Mouse (Mus musculus) ES-E14 (cell line): ENCODE results near the gene Hspa1l. TPM values are rescaled to one million over a fixed set of nuclear protein-coding genes. Genes with fewer than 3 reads are reported as not detected.
"Not testable (repeated sequence)": the region's sequence is repeated elsewhere in the genome, so short reads cannot be mapped to it uniquely, and the experiment has no call there.

Experiments
- DNase-seq: peaks from one replicate; pipeline ENCODE4 v3.0.0-alpha.2; 2013; ENCODE audit warnings: low read depth, low spot score
- H3K27ac ChIP-seq: 2 replicates; pipeline ENCODE4 v1.5.1; 2012; ENCODE audit warnings: low read depth, mild to moderate bottlenecking, low read length, moderate library complexity, mixed read lengths; ENCODE audit not compliant: poor library complexity, insufficient read depth, severe bottlenecking
- H3K36me3 ChIP-seq: 2 replicates; pipeline ENCODE4 v1.6.1; 2012; ENCODE audit warnings: mild to moderate bottlenecking, low read length, moderate library complexity, mixed read lengths; ENCODE audit not compliant: control insufficient read depth, poor library complexity, insufficient read depth, severe bottlenecking
- H3K4me1 ChIP-seq, 2 experiments: fragments of 150-350 bp in 1 of 2; sonication (generic) in 1 of 2; 2 replicates each; pipeline ENCODE4 v1.6.1; 2012; ENCODE audit warnings: low read length in 2 of 2, mild to moderate bottlenecking in 1 of 2, mixed read lengths in 1 of 2; ENCODE audit not compliant: control insufficient read depth in 2 of 2, insufficient read depth in 2 of 2, poor library complexity in 1 of 2
- H3K4me3 ChIP-seq, 2 experiments: fragments of 150-350 bp in 1 of 2; sonication (generic) in 1 of 2; 2 replicates each; pipeline ENCODE4 v1.5.1; 2012; ENCODE audit warnings: low read length in 2 of 2, low read depth in 1 of 2, mild to moderate bottlenecking in 1 of 2, mixed read lengths in 1 of 2; ENCODE audit not compliant: insufficient read depth in 1 of 2, poor library complexity in 1 of 2, severe bottlenecking in 1 of 2
- H3K9ac ChIP-seq: 2 replicates; pipeline ENCODE4 v1.6.1; 2012; ENCODE audit warnings: low read depth, mild to moderate bottlenecking, low read length, mixed read lengths; ENCODE audit not compliant: poor library complexity, insufficient read depth, severe bottlenecking
- H3K9me3 ChIP-seq: fragments of 150-350 bp; sonication (generic); 2 replicates; pipeline ENCODE4 v1.6.1; 2012; ENCODE audit warnings: low read depth, mild to moderate bottlenecking, low read length; ENCODE audit not compliant: control insufficient read depth, insufficient read depth
- CHD2 ChIP-seq: IDR thresholded peaks from 2 replicates; pipeline ENCODE4 v1.6.1; 2014; ENCODE audit warnings: mild to moderate bottlenecking, low read depth, low read length, inconsistent platforms
- HCFC1 ChIP-seq: IDR thresholded peaks from 2 replicates; pipeline ENCODE4 v1.6.1; 2012; ENCODE audit warnings: low read length, inconsistent platforms, borderline replicate concordance; ENCODE audit not compliant: insufficient read depth
- MAFK ChIP-seq: IDR thresholded peaks from 2 replicates; pipeline ENCODE4 v1.6.1; 2014; ENCODE audit warnings: mild to moderate bottlenecking, low read depth, low read length, inconsistent platforms; ENCODE audit not compliant: insufficient read depth
- ZC3H11A ChIP-seq: IDR thresholded peaks from 2 replicates; pipeline ENCODE4 v1.6.1; 2012; ENCODE audit warnings: low read depth, mild to moderate bottlenecking, inconsistent platforms, low read length, borderline replicate concordance
- ZNF384 ChIP-seq: IDR thresholded peaks from 2 replicates; pipeline ENCODE4 v1.6.1; 2012; ENCODE audit warnings: low read depth, low read length, inconsistent platforms
- in situ Hi-C, 2 experiments: fragments of 600-800 bp; cut with MboI; formaldehyde crosslinking; loops; one replicate each; pipeline ENCODE4 v1.15.1; 2025; ENCODE audit warnings: low sequenced_read_pairs in 2 of 2, inconsistent platforms in 1 of 2; ENCODE audit not compliant: unreplicated experiment in 2 of 2
- total RNA-seq: library from RNA; depleted of rRNA; stranded (reverse); fragments of 300-350 nt; gene quantifications from 2 replicates; pipeline ENCODE4 v1.2.3, GENCODE M21; 2012

Hspa1l gene
- total RNA-seq, 1 experiment: 0.45 TPM

DNA sequence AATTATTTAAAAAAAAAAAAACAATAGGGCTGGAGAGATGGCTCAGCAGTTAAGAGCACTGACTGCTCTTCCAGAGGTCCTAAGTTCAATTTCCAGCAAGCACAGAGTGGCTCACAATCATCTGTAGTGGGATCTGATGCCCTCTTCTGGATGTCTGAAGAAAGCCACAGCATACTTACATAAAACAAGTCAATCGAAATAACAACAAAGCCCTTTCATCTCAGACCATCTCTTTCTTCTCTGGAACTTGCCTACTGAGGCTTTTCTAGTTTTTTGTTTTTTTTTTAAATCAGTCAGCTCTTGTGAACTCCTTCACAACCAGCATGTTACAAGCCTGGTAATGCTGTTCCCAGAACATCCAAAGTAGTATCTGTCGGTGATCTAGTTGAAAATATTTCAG is 8.2 kb downstream of the Hspa1l start:
- H3K9ac ChIP-seq: peak overlapping the region; percentile 63; the same call in 1 of the 2 replicates
- DNase-seq: no peak

GRCm38 (mm10) chr17:34981690-34982180 is 9.2 kb downstream of the Hspa1l start, which contains the start of gene Lsm2:
Gene Lsm2, plus strand, starts transcription at chr17:34981862.
- in situ Hi-C loops: no loop called here
- Histone ChIP-seq H3K36me3 (peaks cover 18% of the 10 kb centered on the region), H3K27ac (peak within 1 kb of the TSS; percentile 92), H3K9me3 (no peaks in the 10 kb centered on the region), H3K9ac (peak within 1 kb of the TSS; percentile 95), H3K4me1 (peaks cover 0 to 6% of the 10 kb centered on the region in 2 experiments; a peak in 1 of 4 replicates), H3K4me3 (peak within 1 kb of the TSS; percentile 86 to 88)
- peak; percentile 80 for DNase-seq
- TF ChIP-seq CHD2 (no peak), HCFC1 (peak; percentile 75)

More for the DNA sequence above, 8.2 kb downstream of the Hspa1l start:
- Histone ChIP-seq H3K4me3 (peak overlapping the region; percentile 41 to 86; a peak in 3 of 4 replicates), H3K36me3 (peaks cover 11% of the 10 kb centered on the region), H3K4me1 (peaks cover 0 to 6% of the 10 kb centered on the region in 2 experiments; a peak in 1 of 4 replicates), H3K27ac (no peak overlapping the region), H3K9me3 (no peaks in the 10 kb centered on the region)
- TF ChIP-seq ZC3H11A (0 out of 2 replicates have a peak, but pooled peaks have one; percentile 2), ZNF384 (no peak), HCFC1 (no peak), MAFK (no peak), CHD2 (no peak)
- in situ Hi-C loops: no loop called here

DNA sequence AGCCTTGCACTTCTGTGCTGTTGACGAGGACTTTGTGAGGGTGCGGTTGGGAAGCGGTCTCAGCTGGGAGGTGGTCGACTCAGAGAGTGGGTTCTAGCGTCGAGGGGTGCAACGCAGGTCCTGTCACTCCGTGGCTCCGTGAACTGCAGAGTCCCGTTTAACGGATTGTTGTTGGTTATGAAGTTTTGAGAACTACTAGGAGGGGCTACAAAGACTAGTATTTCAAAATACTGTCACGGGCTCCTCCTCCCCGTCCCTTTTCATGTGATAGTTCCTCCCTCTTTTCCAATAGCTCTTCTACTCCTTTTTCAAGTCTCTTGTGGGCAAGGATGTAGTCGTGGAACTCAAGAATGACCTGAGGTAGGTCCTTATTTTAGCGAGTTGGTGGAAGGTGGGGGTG is 9.8 kb downstream of the Hspa1l start:
- no peaks in the 10 kb centered on the region for H3K9me3 ChIP-seq
- H3K27ac ChIP-seq: peak overlapping the region; percentile 92
- H3K4me3 ChIP-seq: peak overlapping the region; percentile 86 to 88
- peaks cover 0 to 6% of the 10 kb centered on the region in 2 experiments; a peak in 1 of 4 replicates for H3K4me1 ChIP-seq
- DNase-seq: no peak
- TF ChIP-seq MAFK: no peak
- no peak for TF ChIP-seq ZNF384
- no peak for TF ChIP-seq CHD2
- no peak for TF ChIP-seq HCFC1
- no peak for TF ChIP-seq ZC3H11A
- in situ Hi-C loops: no loop called here
- H3K36me3 ChIP-seq: peaks cover 18% of the 10 kb centered on the region
- H3K9ac ChIP-seq: peak overlapping the region; percentile 95

DNA sequence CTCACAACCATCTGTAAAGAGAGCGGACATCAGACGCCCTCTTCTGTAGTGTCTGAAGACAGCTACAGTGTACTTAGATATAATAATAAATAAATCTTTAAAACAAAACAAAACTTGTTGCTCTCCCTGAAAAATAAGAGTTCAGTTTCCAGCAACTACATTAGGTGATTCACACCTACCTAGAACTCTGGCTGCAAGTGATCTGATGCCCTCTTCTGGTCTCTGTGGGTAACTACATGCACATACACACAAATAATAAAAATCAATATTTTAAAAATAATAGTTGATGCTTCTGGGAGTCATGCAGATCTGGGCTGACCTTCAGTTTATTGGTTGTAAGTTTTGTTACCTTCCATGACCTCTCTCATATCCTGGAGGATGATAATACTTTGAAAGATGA is 11.7 kb downstream of the Hspa1l start:
- DNase-seq: no peak
- H3K27ac ChIP-seq: no peak overlapping the region
- no peaks in the 10 kb centered on the region for H3K9me3 ChIP-seq
- H3K4me1 ChIP-seq: 0 out of 4 replicates have a peak, but pooled peaks cover 0 to 2% of the 10 kb centered on the region in 2 experiments
- H3K9ac ChIP-seq: no peak overlapping the region
- H3K4me3 ChIP-seq: no peak overlapping the region
- H3K36me3 ChIP-seq: peaks cover 21% of the 10 kb centered on the region
- in situ Hi-C loops: no loop called here
- TF ChIP-seq ZNF384: no peak

- H3K4me1 ChIP-seq: peaks cover 4 to 11% of the 10 kb centered on the region in 2 experiments; a peak in 3 of 4 replicates
- peaks cover 10% of the 10 kb centered on the region for H3K36me3 ChIP-seq
- no peaks in the 10 kb centered on the region for H3K9me3 ChIP-seq
- H3K9ac ChIP-seq: no peak overlapping the region
- in situ Hi-C loops: no loop called here
- no peak overlapping the region for H3K4me3 ChIP-seq
- no peak for DNase-seq
- H3K27ac ChIP-seq: no peak overlapping the region
- no peak for TF ChIP-seq ZC3H11A
- TF ChIP-seq CHD2: no peak
- TF ChIP-seq ZNF384: no peak
- TF ChIP-seq HCFC1: no peak
- TF ChIP-seq MAFK: no peak
Observed at GRCm38 (mm10) chr17:34994751-34995150, 22.2 kb downstream of the Hspa1l start.

DNA sequence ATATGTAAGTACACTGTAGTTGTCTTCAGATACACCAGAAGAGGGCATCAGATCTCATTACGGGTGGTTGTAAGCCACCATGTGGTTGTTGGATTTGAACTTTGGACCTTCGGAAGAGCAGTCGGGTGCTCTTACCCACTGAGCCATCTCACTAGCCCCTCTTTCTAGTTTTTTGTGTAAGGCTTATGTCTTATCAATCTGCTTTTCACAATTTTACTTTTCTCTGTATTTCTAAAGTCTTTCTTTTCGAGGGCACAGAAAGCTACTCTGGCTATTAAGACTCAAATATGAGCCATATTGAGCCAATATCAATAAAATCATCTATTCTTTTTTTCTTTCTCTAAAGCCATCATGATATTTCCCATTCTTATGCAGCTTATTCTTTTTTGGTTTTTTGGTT is 22.7 kb downstream of the Hspa1l start:
- in situ Hi-C loops, H3K9ac ChIP-seq, H3K4me3 ChIP-seq, H3K36me3 ChIP-seq, DNase-seq, H3K9me3 ChIP-seq, H3K27ac ChIP-seq: not testable (repeated sequence)
- peaks cover 4 to 11% of the 10 kb centered on the region in 2 experiments; a peak in 3 of 4 replicates for H3K4me1 ChIP-seq

DNA sequence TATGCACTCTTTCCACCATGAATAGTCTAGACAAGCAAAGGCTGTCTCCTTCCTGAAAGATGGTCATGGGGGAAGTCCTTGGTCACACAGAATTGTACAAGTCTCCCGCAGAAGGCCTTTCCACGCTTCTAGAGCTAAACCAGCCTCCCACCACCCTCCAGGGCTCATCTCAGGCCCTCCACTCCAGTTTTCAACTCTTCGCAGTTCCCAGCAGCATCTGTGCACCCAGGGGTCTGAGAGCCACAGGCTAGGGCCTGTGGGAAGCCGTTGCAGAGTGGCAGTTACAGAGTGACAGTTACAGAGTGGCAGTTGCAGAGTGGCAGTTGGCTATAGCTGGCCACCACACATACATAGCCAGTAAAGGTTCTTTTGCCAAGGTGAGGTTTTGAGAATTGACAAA is 23.4 kb downstream of the Hspa1l start:
- in situ Hi-C loops: not testable (repeated sequence)

More for the DNA sequence above, 23.4 kb downstream of the Hspa1l start:
- not testable (repeated sequence) for H3K9me3 ChIP-seq, H3K4me3 ChIP-seq, H3K27ac ChIP-seq, H3K9ac ChIP-seq, DNase-seq, H3K36me3 ChIP-seq
- H3K4me1 ChIP-seq: peaks cover 4 to 11% of the 10 kb centered on the region in 2 experiments; a peak in 3 of 4 replicates
